Mouse (Mus musculus) E14TG2a.4 (cell line): Measurements from ENCODE around the gene Myo10.

Source experiments
- CTCF ChIP-seq: conservative IDR thresholded peaks from 2 replicates; pipeline ENCODE4 v1.5.1; 2014; ENCODE audit warnings: low read length
- NANOG ChIP-seq: IDR thresholded peaks from 2 replicates; pipeline ENCODE4 v1.6.1; 2014; ENCODE audit warnings: borderline replicate concordance, low read length, mixed read lengths

- TF ChIP-seq CTCF, result no peak
- TF ChIP-seq NANOG, result no peak
Measured at GRCm38 (mm10) chr15:25580731-25581130, 41.6 kb upstream of the Myo10 start.
